Mouse (Mus musculus): ENCODE results near the gene S100a1.

Gene S100a1

DNA sequence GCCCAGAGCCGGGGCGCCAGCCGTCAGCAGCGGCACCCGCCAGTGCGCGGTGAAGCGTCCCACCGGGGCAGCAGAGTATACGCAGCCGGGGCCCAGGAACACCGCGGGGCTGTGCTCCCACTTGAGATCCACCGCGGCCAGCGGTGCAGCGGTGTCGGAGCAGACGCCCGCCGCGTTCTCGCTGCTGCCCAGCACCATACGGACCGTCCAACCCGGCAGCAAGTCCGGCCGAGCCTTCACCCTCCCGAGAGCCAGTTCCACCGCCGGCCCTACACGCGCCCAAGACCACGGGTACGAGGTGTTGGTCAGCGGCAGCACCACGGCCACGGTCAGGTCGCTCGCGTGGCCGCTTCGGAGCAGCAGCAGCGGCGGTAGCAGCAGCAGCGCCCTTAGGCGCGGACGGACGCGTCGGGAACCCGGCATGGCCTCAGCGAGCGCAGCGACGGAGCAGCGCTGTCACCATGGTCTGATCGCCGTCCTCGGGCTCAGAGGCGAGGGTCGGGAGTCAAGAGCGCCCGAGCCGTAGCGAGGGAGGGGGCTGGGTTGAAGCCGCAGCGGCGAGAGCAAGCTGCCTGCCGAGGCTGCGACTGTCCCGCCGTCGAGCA lies 49.0 kb downstream of the S100a1 start:
- DNase-seq (ENCODE audit: low spot score), result no peak

DNA sequence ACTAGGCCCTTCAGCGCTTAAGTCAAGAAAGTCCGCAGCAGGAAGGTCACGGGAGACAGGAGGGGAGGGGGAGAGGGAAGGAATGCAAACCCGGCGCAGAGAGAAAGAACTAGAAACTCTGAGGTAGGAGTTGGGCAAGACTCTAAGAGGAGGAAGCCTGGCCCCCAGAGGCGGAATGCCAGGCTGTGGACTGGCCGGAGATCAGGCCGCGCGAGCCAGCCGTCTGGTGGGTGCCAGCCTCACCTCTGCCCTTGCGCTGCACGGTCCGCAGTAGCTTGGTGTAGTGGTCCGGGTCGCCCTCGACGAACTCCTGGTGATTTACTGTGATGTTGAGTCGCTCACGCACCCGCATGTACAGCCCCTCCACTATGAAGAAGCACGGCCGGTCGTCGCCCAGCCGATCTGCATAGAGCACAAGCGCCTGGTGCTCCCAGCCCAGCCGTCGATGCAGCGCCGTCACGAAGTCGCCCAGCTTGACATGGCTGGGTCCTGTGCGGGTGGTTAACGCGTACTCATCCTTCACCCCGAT lies 49.6 kb downstream of the S100a1 start:
- DNase-seq (ENCODE audit: low spot score), result no peak

DNA sequence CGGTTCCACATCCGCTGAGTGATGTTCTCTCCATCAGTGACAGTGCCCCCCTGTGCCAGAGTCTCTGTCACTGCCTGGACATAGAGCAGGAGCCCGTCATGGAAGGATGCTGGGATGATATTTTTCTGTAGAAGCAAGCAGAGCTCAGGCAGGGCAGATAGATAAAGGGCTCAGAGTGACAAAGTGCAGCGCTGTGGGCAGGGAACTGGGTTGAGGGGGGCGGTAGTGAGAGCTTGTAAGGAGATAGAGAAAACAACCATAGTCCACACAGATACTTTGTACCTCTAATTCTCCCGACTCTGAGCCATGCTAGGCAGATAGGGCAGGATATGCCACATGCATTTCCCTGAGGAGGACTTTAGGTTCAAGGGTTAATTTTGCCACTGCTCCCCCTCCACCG lies 51.6 kb downstream of the S100a1 start:
- no peak for DNase-seq (ENCODE audit: low spot score)

DNA sequence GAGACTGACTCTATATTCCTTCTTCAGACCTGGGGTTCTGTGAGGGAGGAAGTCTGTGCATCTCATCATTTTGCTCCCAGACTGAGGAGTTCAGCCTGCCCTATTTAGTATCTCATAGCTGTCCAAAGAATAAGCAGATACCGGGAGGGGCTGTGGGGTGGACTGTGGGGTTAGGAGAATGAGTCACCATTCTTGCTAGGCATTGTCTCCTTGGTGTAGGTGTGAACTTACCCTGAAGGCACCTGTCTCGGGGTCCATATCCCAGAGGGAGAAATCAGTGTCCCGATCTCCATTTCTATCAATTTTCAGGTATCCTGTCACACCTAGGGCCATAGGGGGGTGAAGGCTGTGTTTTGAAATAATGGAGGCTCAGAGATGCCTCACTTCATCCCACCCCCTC lies 52.3 kb downstream of the S100a1 start:
- DNase-seq (ENCODE audit: low spot score), result no peak
